Mouse (Mus musculus): Measurements from ENCODE around the gene Tpbpa. TPM values are rescaled to one million over a fixed set of nuclear protein-coding genes. Genes with fewer than 3 reads are reported as not detected.

Gene Tpbpa
- total and polyA plus RNA-seq, 3 experiments, result not detected

GRCm38 (mm10) chr13:60936500-60936901, 5.3 kb downstream of the Tpbpa start, which contains the start of the genes Gm49391 and Ctla2a:
Gene Gm49391 (minus strand): TSS chr13:60936571.
Gene Ctla2a (minus strand): TSS chr13:60936625.
- H3K36me3 ChIP-seq (ENCODE audit: control insufficient read depth in 1 of 2, insufficient read depth in 2 of 2, low read length in 2 of 2), result no peaks in the 10 kb centered on the region
- H3K9me3 ChIP-seq (replicated peaks; ENCODE audit: insufficient read depth, low read length), result no peaks in the 10 kb centered on the region
- H3K4me1 ChIP-seq (ENCODE audit: control insufficient read depth in 1 of 2, insufficient read depth in 2 of 2, low read length in 2 of 2), result no peaks in the 10 kb centered on the region
- no peak within 1 kb of the TSS for H3K9ac ChIP-seq (ENCODE audit: control insufficient read depth, low read depth, low read length, poor library complexity, severe bottlenecking)
- no peaks in the 10 kb centered on the region for H3K79me2 ChIP-seq (ENCODE audit: control insufficient read depth, insufficient read depth, low read length, poor library complexity)
- no peak within 1 kb of the TSS; the same call in 1 of the 2 replicates for H3K27ac ChIP-seq (ENCODE audit: control insufficient read depth, low read depth, low read length)
- no peak within 1 kb of the TSS for H3K4me3 ChIP-seq (ENCODE audit: control insufficient read depth in 1 of 2, insufficient read depth in 1 of 2, low read depth in 2 of 2, low read length in 2 of 2)
- peak; percentile 81 for DNase-seq (ENCODE audit: low read depth, low spot score)
- H3K27me3 ChIP-seq (ENCODE audit: control insufficient read depth in 1 of 2, insufficient read depth in 2 of 2, low read length in 2 of 2), result no peaks in the 10 kb centered on the region
- TF ChIP-seq ZNF384 (IDR thresholded peaks at IDR 0.05; ENCODE audit: low read depth, low read length) (no peak), ETS1 (IDR thresholded peaks at IDR 0.05; ENCODE audit: low read depth, low read length) (peak; percentile 63; the same call in 1 of the 2 replicates), SMC3 (IDR thresholded peaks at IDR 0.05; ENCODE audit: low read depth, low read length) (no peak), POLR2AphosphoS5 (IDR thresholded peaks at IDR 0.05; ENCODE audit: borderline replicate concordance, low read depth, low read length) (no peak), MAX (IDR thresholded peaks at IDR 0.05; ENCODE audit: low read length) (no peak), USF2 (IDR thresholded peaks at IDR 0.05; ENCODE audit: borderline replicate concordance in 1 of 2, insufficient read depth in 1 of 2, low read depth in 1 of 2, low read length in 2 of 2) (no peak), NRF1 (IDR thresholded peaks at IDR 0.05; ENCODE audit: insufficient read depth, low read depth, low read length, poor library complexity, severe bottlenecking) (no peak), MAFK (IDR thresholded peaks at IDR 0.05; ENCODE audit: borderline replicate concordance, low read depth, low read length) (no peak), USF1 (IDR thresholded peaks at IDR 0.05; ENCODE audit: low read depth, low read length) (no peak), TAL1 (IDR thresholded peaks at IDR 0.05; ENCODE audit: low read length) (peak; percentile 79), MXI1 (IDR thresholded peaks at IDR 0.05; ENCODE audit: low read depth, low read length) (no peak), CTCF (IDR thresholded peaks at IDR 0.05 in 2 of 3, conservative IDR thresholded peaks at IDR 0.05 in 1 of 3; ENCODE audit: control insufficient read depth in 1 of 3, insufficient read depth in 1 of 3, low read depth in 2 of 3, low read length in 3 of 3, poor library complexity in 1 of 3, severe bottlenecking in 1 of 3) (no peak), CHD2 (IDR thresholded peaks at IDR 0.05; ENCODE audit: low read length) (no peak), RAD21 (IDR thresholded peaks at IDR 0.05; ENCODE audit: low read depth, low read length) (no peak), NELFE (IDR thresholded peaks at IDR 0.05; ENCODE audit: low read depth, low read length) (no peak), EP300 (IDR thresholded peaks at IDR 0.05; ENCODE audit: low read depth in 1 of 2, low read length in 2 of 2) (peak; percentile 64 to 75), E2F4 (IDR thresholded peaks at IDR 0.05; ENCODE audit: borderline replicate concordance, low read depth, low read length) (no peak), GABPA (IDR thresholded peaks at IDR 0.05; ENCODE audit: low read depth, low read length) (no peak), JUND (IDR thresholded peaks at IDR 0.05; ENCODE audit: low read depth, low read length) (no peak), TBP (IDR thresholded peaks at IDR 0.05; ENCODE audit: low read depth, low read length) (no peak), BHLHE40 (IDR thresholded peaks at IDR 0.05; ENCODE audit: borderline replicate concordance, low read depth, low read length) (no peak), HCFC1 (IDR thresholded peaks at IDR 0.05; ENCODE audit: low read depth, low read length) (no peak), UBTF (IDR thresholded peaks at IDR 0.05; ENCODE audit: borderline replicate concordance, insufficient read depth, low read depth, low read length) (no peak), ELF1 (IDR thresholded peaks at IDR 0.05; ENCODE audit: low read depth, low read length) (no peak), ZMIZ1 (IDR thresholded peaks at IDR 0.05; ENCODE audit: low read depth, low read length) (no peak), MAZ (IDR thresholded peaks at IDR 0.05; ENCODE audit: low read depth, low read length) (no peak), ZKSCAN1 (IDR thresholded peaks at IDR 0.05; ENCODE audit: low read depth, low read length) (no peak), MEF2A (IDR thresholded peaks at IDR 0.05; ENCODE audit: extremely low read depth, insufficient replicate concordance, low read depth, low read length, poor library complexity, severe bottlenecking) (no peak), RCOR1 (IDR thresholded peaks at IDR 0.05; ENCODE audit: low read depth, low read length) (0 out of 2 replicates have a peak, but pooled peaks have one; percentile 24), KAT2A (conservative IDR thresholded peaks at IDR 0.05; ENCODE audit: low read depth, low read length) (no peak), GATA1 (IDR thresholded peaks at IDR 0.05; ENCODE audit: low read depth, low read length) (peak; percentile 68), ZC3H11A (IDR thresholded peaks at IDR 0.05; ENCODE audit: low read depth, low read length) (no peak), POLR2A (IDR thresholded peaks at IDR 0.05; ENCODE audit: control insufficient read depth in 1 of 2, insufficient read depth in 1 of 2, low read depth in 1 of 2, low read length in 2 of 2, poor library complexity in 1 of 2) (no peak), TCF12 (IDR thresholded peaks at IDR 0.05; ENCODE audit: low read depth, low read length) (0 out of 2 replicates have a peak, but pooled peaks have one; percentile 29), CHD1 (IDR thresholded peaks at IDR 0.05; ENCODE audit: low read depth, low read length) (no peak), SIN3A (IDR thresholded peaks at IDR 0.05; ENCODE audit: low read length) (no peak), POLR2AphosphoS2 (IDR thresholded peaks at IDR 0.05; ENCODE audit: low read length) (no peak), MYB (IDR thresholded peaks at IDR 0.05; ENCODE audit: low read depth, low read length) (no peak)
